Mouse (Mus musculus) E14TG2a.4 (cell line): ENCODE data around the gene Trpm6.

Source experiments
- CTCF ChIP-seq: conservative IDR thresholded peaks from 2 replicates; pipeline ENCODE4 v1.5.1; 2014; ENCODE audit warnings: low read length
- NANOG ChIP-seq: IDR thresholded peaks from 2 replicates; pipeline ENCODE4 v1.6.1; 2014; ENCODE audit warnings: borderline replicate concordance, low read length, mixed read lengths
- POU5F1 ChIP-seq: IDR thresholded peaks from 2 replicates; pipeline ENCODE4 v1.6.1; 2014; ENCODE audit warnings: low read length, borderline replicate concordance

DNA sequence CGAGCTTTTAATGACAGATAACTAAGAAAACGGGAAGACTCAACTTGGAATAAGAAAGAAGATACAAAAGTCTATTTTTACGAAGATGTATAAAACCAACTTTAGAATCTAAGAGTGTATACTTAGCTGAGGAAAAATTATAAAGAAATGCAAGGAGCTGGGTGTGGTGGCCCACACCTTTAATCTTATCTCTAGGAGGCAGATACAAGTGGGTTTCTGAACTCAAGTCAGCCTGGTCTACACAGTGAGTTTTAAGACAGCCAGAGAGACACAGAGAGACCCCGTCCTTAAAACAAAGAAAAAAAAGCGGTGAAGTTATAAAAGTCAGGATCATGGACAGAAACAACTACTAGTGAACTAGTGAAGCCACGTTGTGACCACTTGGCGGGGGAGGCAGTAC, 10.6 kb upstream of the Trpm6 start:
- TF ChIP-seq CTCF (no peak), NANOG (no peak), POU5F1 (no peak)
